Mouse (Mus musculus) hindbrain, postnatal 0 days (tissue): Measurements from ENCODE around the gene Tmem132d. TPM values are rescaled to one million over a fixed set of nuclear protein-coding genes. Genes with fewer than 3 reads are reported as not detected.
"Not testable (repeated sequence)": the region's sequence is repeated elsewhere in the genome, so short reads cannot be mapped to it uniquely, and the experiment has no call there.

Experiments used
- ATAC-seq: fragments of 200-750 bp; cut with Nextera tagmentation; 2 replicates; pipeline ENCODE4 v1.8.0; 2017; ENCODE audit warnings: mild to moderate bottlenecking, moderate TSS enrichment, moderate library complexity
- DNase-seq: peaks from one replicate; pipeline ENCODE4 v3.0.0-alpha.2; 2015; ENCODE audit warnings: low spot score
- H3K27ac ChIP-seq: fragments of 300-500 bp; sonication (generic); 2 replicates; pipeline ENCODE4 v1.5.1; 2014; ENCODE audit warnings: mild to moderate bottlenecking
- H3K27me3 ChIP-seq: fragments of 300-500 bp; sonication (generic); 2 replicates; pipeline ENCODE4 v1.6.1; 2014; ENCODE audit warnings: low read length, mixed read lengths; ENCODE audit not compliant: insufficient read depth
- H3K36me3 ChIP-seq: fragments of 300-500 bp; sonication (generic); 2 replicates; pipeline ENCODE4 v1.6.1; 2014; ENCODE audit warnings: low read length, mixed read lengths; ENCODE audit not compliant: insufficient read depth
- H3K4me1 ChIP-seq: fragments of 300-500 bp; sonication (generic); 2 replicates; pipeline ENCODE4 v1.6.1; 2014; ENCODE audit warnings: antibody characterized with exemption, low read length, mixed read lengths; ENCODE audit not compliant: insufficient read depth
- H3K4me2 ChIP-seq: fragments of 300-500 bp; sonication (generic); 2 replicates; pipeline ENCODE4 v1.6.1; 2014; ENCODE audit warnings: low read depth, mild to moderate bottlenecking, low read length, moderate library complexity, mixed read lengths
- H3K4me3 ChIP-seq: fragments of 300-500 bp; sonication (generic); 2 replicates; pipeline ENCODE4 v1.5.1; 2014; ENCODE audit warnings: low read length
- H3K9ac ChIP-seq: fragments of 300-500 bp; sonication (generic); replicated peaks from 2 replicates; pipeline ENCODE4 v1.6.1; 2014; ENCODE audit warnings: mild to moderate bottlenecking, low read length, moderate library complexity, mixed read lengths
- H3K9me3 ChIP-seq: fragments of 300-500 bp; sonication (generic); 2 replicates; pipeline ENCODE4 v1.6.1; 2016; ENCODE audit warnings: low read length, mixed read lengths
- CTCF ChIP-seq: IDR thresholded peaks from 2 replicates; pipeline ENCODE4 v1.5.1; 2016; ENCODE audit warnings: antibody characterized with exemption, control low read depth, low read depth
- WGBS: fragments of 180-500 bp; shearing (Covaris S2); extraction: QIAGEN DNeasy Blood & Tissue Kit; methylation state at CpG from one replicate; pipeline ENCODE4 v1.1.7; 2014; 5-methylcytosine and 5-hydroxymethylcytosine counted together
- polyA plus RNA-seq: library from polyadenylated mRNA; unstranded; fragments of >200 nt; fragmentation: Nextera tagmentation; extraction: Ambion mirVana; gene quantifications from 2 replicates; pipeline ENCODE4 v1.2.1, GENCODE M21; 2015
- total RNA-seq: library from RNA; depleted of rRNA; stranded (reverse); fragments of >200 nt; gene quantifications from 2 replicates; pipeline ENCODE4 v1.2.3, GENCODE M21; 2014

Tmem132d gene
- total and polyA plus RNA-seq, 2 experiments from 2014 or later, result 5.8 to 28.9 TPM

DNA sequence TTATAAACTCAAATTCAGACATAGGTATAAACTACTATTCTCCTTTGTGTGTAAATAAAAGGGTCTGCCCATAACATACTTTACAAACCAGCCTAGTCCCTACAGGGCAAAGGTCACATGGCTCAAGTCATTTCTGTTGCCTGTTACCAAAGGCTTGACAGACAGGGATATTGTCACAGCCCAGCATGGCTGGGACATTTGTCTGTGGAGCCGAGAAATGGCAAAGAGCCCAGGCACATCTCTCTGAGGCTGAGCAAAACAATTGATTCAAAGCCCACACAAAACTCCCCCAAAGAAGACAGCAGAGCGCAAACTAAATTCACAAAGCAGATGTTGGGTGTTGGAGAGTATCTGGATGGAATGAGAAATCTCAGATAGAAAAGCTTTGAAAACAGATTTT is 405.8 kb downstream of the Tmem132d start:
- H3K27me3 ChIP-seq, result no peaks in the 10 kb centered on the region
- H3K36me3 ChIP-seq, result no peaks in the 10 kb centered on the region
- no peak overlapping the region for H3K4me2 ChIP-seq
- peak; percentile 63 for DNase-seq
- no peak overlapping the region for H3K9ac ChIP-seq
- no peaks in the 10 kb centered on the region for H3K9me3 ChIP-seq
- no peak overlapping the region for H3K4me3 ChIP-seq
- 17% methylated on average over 2 of the region's 2 CpGs for WGBS
- no peak overlapping the region for H3K27ac ChIP-seq
- H3K4me1 ChIP-seq, result 0 out of 2 replicates have a peak, but pooled peaks cover 4% of the 10 kb centered on the region
- TF ChIP-seq CTCF, result no peak
- ATAC-seq, result no peak

DNA sequence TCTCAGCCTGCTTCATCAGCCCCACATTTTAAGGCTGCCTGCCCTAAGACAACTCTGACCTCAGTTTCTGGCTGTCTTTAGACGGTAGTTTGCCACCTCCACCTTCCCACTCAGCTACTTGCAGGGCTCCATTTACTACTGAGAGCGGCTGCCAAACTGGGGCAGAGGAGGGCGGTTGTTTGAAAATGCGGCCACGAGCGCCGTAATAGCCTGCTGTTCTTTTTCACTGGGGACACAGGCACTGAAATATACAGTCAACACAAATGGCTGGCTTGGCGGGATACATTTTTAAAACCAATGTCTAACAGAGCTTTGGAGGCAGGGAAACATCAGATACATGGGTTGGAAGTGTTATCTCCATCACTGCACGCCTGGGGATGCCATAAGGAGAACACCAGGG is 428.2 kb downstream of the Tmem132d start:
- WGBS, result 45% methylated on average over 9 of the region's 9 CpGs
- H3K4me1 ChIP-seq, result no peaks in the 10 kb centered on the region
- DNase-seq, result peak; percentile 13

DNA sequence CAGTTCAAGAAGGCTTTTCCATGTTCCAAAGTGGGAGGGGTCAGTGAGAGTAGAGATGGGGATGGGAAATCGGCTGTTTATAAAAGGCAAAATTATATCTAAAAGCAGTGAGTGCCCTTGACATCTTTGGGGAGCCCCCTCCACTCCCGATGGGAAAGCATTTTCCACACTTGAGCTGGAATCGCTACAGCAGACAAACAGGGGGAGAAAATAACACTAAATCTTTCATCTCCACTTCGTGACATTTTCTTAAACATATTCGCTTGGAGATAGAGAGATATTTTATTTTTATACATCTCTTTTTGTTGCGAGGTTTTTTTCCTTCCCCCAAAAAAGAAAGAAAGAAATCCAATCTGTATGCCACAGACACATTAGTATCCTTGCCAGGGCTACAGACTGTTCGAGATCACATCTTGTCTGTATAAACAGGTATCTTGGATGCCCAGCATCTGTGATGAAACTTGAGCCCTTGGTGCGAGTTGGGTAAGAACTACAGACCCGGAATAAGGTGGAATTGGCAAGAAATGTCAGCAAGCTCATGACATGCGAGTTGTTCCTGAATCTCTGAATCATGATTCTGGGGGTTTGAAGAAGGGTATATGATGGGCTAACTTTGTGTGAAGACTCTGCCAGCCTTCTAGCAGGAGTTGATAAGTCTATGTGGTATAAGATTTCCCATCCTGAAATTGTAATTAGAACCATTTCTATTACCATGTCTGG is 436.2 kb downstream of the Tmem132d start:
- H3K36me3 ChIP-seq, result no peaks in the 10 kb centered on the region
- H3K4me1 ChIP-seq, result no peaks in the 10 kb centered on the region
- no peak overlapping the region for H3K27ac ChIP-seq
- DNase-seq (no peak), ATAC-seq (no peak)
- H3K9ac ChIP-seq, result no peak overlapping the region
- H3K4me3 ChIP-seq, result no peak overlapping the region
- H3K27me3 ChIP-seq, result no peaks in the 10 kb centered on the region
- no peak for TF ChIP-seq CTCF
- no peaks in the 10 kb centered on the region for H3K9me3 ChIP-seq
- H3K4me2 ChIP-seq, result no peak overlapping the region
- 83% methylated on average over 10 of the region's 10 CpGs for WGBS

More for the DNA sequence above, 428.2 kb downstream of the Tmem132d start:
- Histone ChIP-seq H3K27me3 (no peaks in the 10 kb centered on the region), H3K9me3 (no peaks in the 10 kb centered on the region), H3K4me2 (no peak overlapping the region), H3K9ac (no peak overlapping the region), H3K4me3 (no peak overlapping the region), H3K36me3 (no peaks in the 10 kb centered on the region), H3K27ac (no peak overlapping the region)
- no peak for ATAC-seq
- no peak for TF ChIP-seq CTCF

DNA sequence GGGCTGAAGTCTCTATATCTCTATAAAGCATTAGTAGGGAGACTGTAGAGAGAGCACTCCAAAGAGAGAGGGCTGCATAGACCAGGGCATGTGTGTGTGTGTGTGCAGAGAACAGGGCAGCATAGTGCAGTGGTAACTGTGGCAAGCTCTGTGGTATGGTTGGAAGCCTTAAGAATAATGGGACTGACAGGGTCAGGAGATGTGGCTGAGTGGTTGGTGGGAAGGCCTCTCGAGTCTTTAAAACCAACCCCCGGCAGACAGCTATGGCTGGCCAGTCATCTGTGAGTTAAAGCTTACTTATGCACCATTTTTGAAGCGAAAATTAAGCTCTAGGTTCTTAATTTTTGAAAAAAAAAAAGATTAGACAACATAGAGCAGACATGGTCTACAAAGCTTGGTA is 439.4 kb downstream of the Tmem132d start:
- no peak for ATAC-seq
- no peak overlapping the region for H3K9ac ChIP-seq
- no peaks in the 10 kb centered on the region for H3K36me3 ChIP-seq
- H3K9me3 ChIP-seq, result no peaks in the 10 kb centered on the region
- no peak overlapping the region for H3K4me2 ChIP-seq
- H3K27me3 ChIP-seq, result no peaks in the 10 kb centered on the region
- no peak overlapping the region for H3K27ac ChIP-seq
- 80% methylated on average over 3 of the region's 3 CpGs for WGBS
- H3K4me3 ChIP-seq, result no peak overlapping the region
- no peak for DNase-seq
- no peaks in the 10 kb centered on the region for H3K4me1 ChIP-seq
- TF ChIP-seq CTCF, result no peak

DNA sequence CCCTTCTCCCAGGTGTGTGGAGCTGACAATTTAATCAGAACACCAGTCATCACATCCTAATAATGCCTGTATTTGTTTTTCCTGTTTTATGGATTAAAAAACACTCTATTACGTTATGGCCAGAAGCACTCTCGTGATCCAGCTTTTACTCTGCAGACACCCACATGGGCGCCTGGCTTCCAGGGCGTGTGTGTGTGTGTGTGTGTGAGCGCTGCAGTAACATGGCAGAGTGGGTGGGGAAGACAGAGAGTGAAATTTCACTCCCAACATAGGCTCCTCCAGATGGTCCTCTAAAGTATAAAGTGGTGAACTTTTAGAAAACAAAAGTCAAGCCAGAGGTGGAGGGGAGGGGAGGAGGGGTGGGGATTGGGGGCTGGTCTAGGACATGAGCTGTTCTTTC is 442.1 kb downstream of the Tmem132d start:
- no peaks in the 10 kb centered on the region for H3K36me3 ChIP-seq
- no peak overlapping the region for H3K27ac ChIP-seq
- no peak overlapping the region for H3K9ac ChIP-seq
- no peaks in the 10 kb centered on the region for H3K9me3 ChIP-seq
- H3K4me1 ChIP-seq, result no peaks in the 10 kb centered on the region
- DNase-seq, result no peak
- no peak for ATAC-seq
- H3K4me3 ChIP-seq, result no peak overlapping the region
- WGBS, result 86% methylated on average over 5 of the region's 5 CpGs
- TF ChIP-seq CTCF, result no peak
- no peaks in the 10 kb centered on the region for H3K27me3 ChIP-seq
- H3K4me2 ChIP-seq, result no peak overlapping the region

DNA sequence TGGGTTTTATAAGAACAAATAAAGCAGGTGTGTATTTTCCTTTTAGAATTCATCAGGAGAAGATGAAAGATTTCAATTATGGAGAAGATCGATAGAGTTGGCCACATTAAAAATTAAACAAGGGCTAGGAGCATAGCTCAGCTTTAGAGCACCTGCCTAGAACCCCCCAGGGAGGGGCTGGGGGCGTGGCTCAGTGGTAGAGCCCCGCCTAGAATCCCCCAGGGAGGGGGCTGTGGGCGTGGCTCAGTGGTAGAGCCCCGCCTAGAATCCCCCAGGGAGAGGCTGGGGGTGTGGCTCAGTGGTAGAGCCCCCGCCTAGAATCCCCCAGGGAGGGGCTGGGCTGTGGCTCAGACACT is 452.9 kb downstream of the Tmem132d start:
- H3K4me2 ChIP-seq, result not testable (repeated sequence)
- WGBS, result 57% methylated on average over 6 of the region's 6 CpGs

DNA sequence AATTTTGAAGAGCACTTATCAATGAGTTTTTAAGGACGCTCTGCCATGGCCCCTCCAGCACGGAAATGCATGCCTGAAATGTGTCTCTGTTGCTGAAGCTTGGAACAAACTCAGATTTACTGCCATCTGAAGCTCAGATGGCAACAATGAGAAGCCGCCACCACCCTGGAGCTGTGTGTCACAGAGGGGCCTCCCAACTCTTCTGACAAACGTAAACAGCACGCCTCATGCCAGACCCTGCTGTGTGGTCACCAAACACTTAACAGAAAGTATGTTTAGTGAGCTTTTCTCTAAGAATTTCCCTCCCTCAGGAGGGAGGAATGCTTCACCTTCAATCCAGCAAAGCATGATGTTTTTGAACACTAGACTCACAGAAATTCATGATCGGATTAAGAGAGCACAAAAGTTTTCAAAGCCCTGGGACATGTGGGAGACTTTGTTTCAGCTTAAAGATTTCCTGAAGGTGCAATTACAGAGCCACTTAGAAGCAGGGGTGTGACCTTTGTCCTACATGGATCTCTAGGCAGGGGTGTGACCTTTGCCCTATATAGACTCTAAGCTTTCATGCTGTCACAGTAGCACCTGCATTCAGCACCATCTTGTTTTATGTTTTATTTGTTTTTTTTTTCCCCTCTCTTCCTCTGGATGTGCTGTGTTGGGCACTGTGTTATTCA is 453.4 kb downstream of the Tmem132d start:
- DNase-seq, result no peak
- H3K27ac ChIP-seq, result no peak overlapping the region
- no peak overlapping the region for H3K4me3 ChIP-seq
- TF ChIP-seq CTCF, result no peak
- H3K9me3 ChIP-seq, result no peaks in the 10 kb centered on the region
- H3K36me3 ChIP-seq, result no peaks in the 10 kb centered on the region
- 0 out of 2 replicates have a peak, but pooled peaks cover 7% of the 10 kb centered on the region for H3K4me1 ChIP-seq
- no peak overlapping the region for H3K4me2 ChIP-seq
- no peaks in the 10 kb centered on the region for H3K27me3 ChIP-seq
- no peak for ATAC-seq
- no peak overlapping the region for H3K9ac ChIP-seq
- WGBS, result 47% methylated on average over 6 of the region's 6 CpGs

More for the DNA sequence above, 452.9 kb downstream of the Tmem132d start:
- not testable (repeated sequence) for ATAC-seq, H3K9me3 ChIP-seq, H3K4me1 ChIP-seq, H3K4me3 ChIP-seq, DNase-seq, H3K27ac ChIP-seq, H3K9ac ChIP-seq, H3K27me3 ChIP-seq, H3K36me3 ChIP-seq
